Mouse (Mus musculus) MEL (cell line): Measurements from ENCODE around the gene Olfr823.
A peak's percentile ranks its signal among the peaks of the same experiment; 100 is the strongest.

Experiments used
- CHD1 ChIP-seq: IDR thresholded peaks from 2 replicates; pipeline ENCODE4 v1.6.1; 2012; ENCODE audit warnings: low read depth, mild to moderate bottlenecking, inconsistent platforms, low read length, improper control_type of control experiment
- CHD2 ChIP-seq: IDR thresholded peaks from 2 replicates; pipeline ENCODE4 v1.6.1; 2011; ENCODE audit warnings: low read length, improper control_type of control experiment
- CTCF ChIP-seq, 3 experiments: IDR thresholded peaks in 2 of 3; conservative IDR thresholded peaks in 1 of 3; 2 replicates each; pipeline ENCODE4 v1.5.1; 2011 to 2012; ENCODE audit warnings: low read length in 3 of 3, low read depth in 2 of 3, mild to moderate bottlenecking in 2 of 3, improper control_type of control experiment in 1 of 3, inconsistent platforms in 1 of 3, mixed read lengths in 1 of 3, moderate library complexity in 1 of 3; ENCODE audit not compliant: control insufficient read depth in 1 of 3, insufficient read depth in 1 of 3, poor library complexity in 1 of 3, severe bottlenecking in 1 of 3
- EP300 ChIP-seq, 2 experiments: IDR thresholded peaks; 2 replicates each; pipeline ENCODE4 v1.6.1; 2011; ENCODE audit warnings: improper control_type of control experiment in 2 of 2, low read length in 2 of 2, low read depth in 1 of 2, mild to moderate bottlenecking in 1 of 2
- HCFC1 ChIP-seq: IDR thresholded peaks from 2 replicates; pipeline ENCODE4 v1.6.1; 2012; ENCODE audit warnings: low read depth, mild to moderate bottlenecking, inconsistent platforms, low read length, improper control_type of control experiment, moderate library complexity
- MAFK ChIP-seq: IDR thresholded peaks from 2 replicates; pipeline ENCODE4 v1.6.1; 2011; ENCODE audit warnings: low read depth, mild to moderate bottlenecking, low read length, improper control_type of control experiment, borderline replicate concordance
- MYB ChIP-seq: IDR thresholded peaks from 2 replicates; pipeline ENCODE4 v1.6.1; 2011; ENCODE audit warnings: mild to moderate bottlenecking, low read depth, low read length, improper control_type of control experiment
- POLR2A ChIP-seq, 2 experiments: IDR thresholded peaks; 2 replicates each; pipeline ENCODE4 v1.6.1; 2011 to 2012; ENCODE audit warnings: low read length in 2 of 2, mild to moderate bottlenecking in 2 of 2, control low read depth in 1 of 2, improper control_type of control experiment in 1 of 2, low read depth in 1 of 2, moderate library complexity in 1 of 2; ENCODE audit not compliant: control insufficient read depth in 1 of 2, insufficient read depth in 1 of 2, poor library complexity in 1 of 2
- POLR2AphosphoS5 ChIP-seq: IDR thresholded peaks from 2 replicates; pipeline ENCODE4 v1.6.1; 2012; ENCODE audit warnings: low read depth, borderline replicate concordance, mild to moderate bottlenecking, inconsistent platforms, low read length, moderate library complexity, mixed read lengths
- RCOR1 ChIP-seq: IDR thresholded peaks from 2 replicates; pipeline ENCODE4 v1.6.1; 2012; ENCODE audit warnings: low read depth, mild to moderate bottlenecking, inconsistent platforms, low read length, improper control_type of control experiment
- TAL1 ChIP-seq: IDR thresholded peaks from 2 replicates; pipeline ENCODE4 v1.6.1; 2012; ENCODE audit warnings: mild to moderate bottlenecking, inconsistent platforms, low read length, moderate library complexity, mixed read lengths
- UBTF ChIP-seq: IDR thresholded peaks from 2 replicates; pipeline ENCODE4 v1.6.1; 2012; ENCODE audit warnings: low read depth, mild to moderate bottlenecking, inconsistent platforms, low read length, improper control_type of control experiment, moderate library complexity, borderline replicate concordance; ENCODE audit not compliant: insufficient read depth

GRCm38 (mm10) chr10:130096104-130096503, 19.1 kb downstream of the Olfr823 start:
- TF ChIP-seq POLR2A (IDR thresholded peaks at IDR 0.05; ENCODE audit: control insufficient read depth in 1 of 2, insufficient read depth in 1 of 2, low read depth in 1 of 2, low read length in 2 of 2, poor library complexity in 1 of 2) = no peak
- TF ChIP-seq RCOR1 = no peak
- no peak for TF ChIP-seq UBTF
- TF ChIP-seq TAL1 = no peak
- TF ChIP-seq MAFK = no peak
- TF ChIP-seq CTCF (IDR thresholded peaks at IDR 0.05 in 2 of 3, conservative IDR thresholded peaks at IDR 0.05 in 1 of 3; ENCODE audit: control insufficient read depth in 1 of 3, insufficient read depth in 1 of 3, low read depth in 2 of 3, low read length in 3 of 3, poor library complexity in 1 of 3, severe bottlenecking in 1 of 3) = peak in 2 of 3 experiments; percentile 6 to 71; a peak in 3 of 6 replicates
- TF ChIP-seq CHD1 = no peak
- no peak for TF ChIP-seq POLR2AphosphoS5
- TF ChIP-seq EP300 (IDR thresholded peaks at IDR 0.05; ENCODE audit: low read depth in 1 of 2, low read length in 2 of 2) = no peak
- TF ChIP-seq HCFC1 = no peak
- no peak for TF ChIP-seq CHD2
- TF ChIP-seq MYB = no peak
